Mouse (Mus musculus): ENCODE results near the gene Iqgap1.

The Iqgap1 gene

GRCm38 (mm10) chr7:80825843-80826403, at the start of gene Iqgap1:
Gene Iqgap1 (minus strand): TSS chr7:80825974.
- DNase-seq, result no peak

GRCm38 (mm10) chr7:80873631-80874030, 47.9 kb upstream of the Iqgap1 start:
- DNase-seq, result no peak

- DNase-seq, result no peak
Observed at GRCm38 (mm10) chr7:80873038-80873437, 47.3 kb upstream of the Iqgap1 start.

- DNase-seq, result no peak
Observed at GRCm38 (mm10) chr7:80868686-80869085, 42.9 kb upstream of the Iqgap1 start.

GRCm38 (mm10) chr7:80866514-80867147, 40.9 kb upstream of the Iqgap1 start:
- no peak for DNase-seq

- peak in 1 of 2 experiments; percentile 42 for DNase-seq
Observed at GRCm38 (mm10) chr7:80865521-80865920, 39.7 kb upstream of the Iqgap1 start.

- DNase-seq, result peak; percentile 72 to 87
Observed at GRCm38 (mm10) chr7:80864831-80865230, 39.1 kb upstream of the Iqgap1 start.

GRCm38 (mm10) chr7:80864151-80864550, 38.4 kb upstream of the Iqgap1 start:
- no peak for DNase-seq

GRCm38 (mm10) chr7:80863520-80863919, 37.7 kb upstream of the Iqgap1 start:
- DNase-seq, result no peak

GRCm38 (mm10) chr7:80862475-80862874, 36.7 kb upstream of the Iqgap1 start:
- no peak for DNase-seq

- DNase-seq, result peak; percentile 87 to 91
Observed at GRCm38 (mm10) chr7:80860729-80861274, 35.0 kb upstream of the Iqgap1 start, which contains the start of gene Zscan2. Gene Zscan2 (plus strand): TSS chr7:80860920.

- peak; percentile 58 to 78 for DNase-seq
Observed at GRCm38 (mm10) chr7:80860227-80860626, 34.5 kb upstream of the Iqgap1 start.

GRCm38 (mm10) chr7:80857181-80857580, 31.4 kb upstream of the Iqgap1 start:
- peak; percentile 44 to 64 for DNase-seq

GRCm38 (mm10) chr7:80855316-80855715, 29.5 kb upstream of the Iqgap1 start:
- DNase-seq, result no peak

GRCm38 (mm10) chr7:80853218-80853617, 27.4 kb upstream of the Iqgap1 start:
- DNase-seq, result no peak

GRCm38 (mm10) chr7:80850520-80850919, 24.7 kb upstream of the Iqgap1 start:
- peak in 1 of 2 experiments; percentile 59 for DNase-seq

- no peak for DNase-seq
Observed at GRCm38 (mm10) chr7:80849710-80850109, 23.9 kb upstream of the Iqgap1 start.

GRCm38 (mm10) chr7:80849267-80849666, 23.5 kb upstream of the Iqgap1 start:
- no peak for DNase-seq

- no peak for DNase-seq
Observed at GRCm38 (mm10) chr7:80846709-80847108, 20.9 kb upstream of the Iqgap1 start.

- DNase-seq, result no peak
Observed at GRCm38 (mm10) chr7:80846280-80846678, 20.5 kb upstream of the Iqgap1 start.

- DNase-seq, result no peak
Observed at GRCm38 (mm10) chr7:80845621-80846279, 20.0 kb upstream of the Iqgap1 start.

GRCm38 (mm10) chr7:80844691-80845090, 18.9 kb upstream of the Iqgap1 start:
- DNase-seq, result no peak

- no peak for DNase-seq
Observed at GRCm38 (mm10) chr7:80843910-80844640, 18.3 kb upstream of the Iqgap1 start.
